Mouse (Mus musculus) small intestine, adult 2 months (tissue): ENCODE results near the gene Lman2l.

Experiments
- CTCF ChIP-seq: fragments of 200-500 bp; IDR thresholded peaks from 2 replicates; pipeline ENCODE4 v1.5.1; 2012; ENCODE audit warnings: low read depth, mild to moderate bottlenecking, control low read depth, inconsistent platforms, low read length, moderate library complexity, mixed read lengths; ENCODE audit not compliant: insufficient replicate concordance, insufficient read length; ENCODE audit errors: extremely low read depth
- POLR2A ChIP-seq: fragments of 200-500 bp; IDR thresholded peaks from 2 replicates; pipeline ENCODE4 v1.6.1; 2012; ENCODE audit warnings: low read depth, mild to moderate bottlenecking, control low read depth, inconsistent platforms, low read length, moderate library complexity

DNA sequence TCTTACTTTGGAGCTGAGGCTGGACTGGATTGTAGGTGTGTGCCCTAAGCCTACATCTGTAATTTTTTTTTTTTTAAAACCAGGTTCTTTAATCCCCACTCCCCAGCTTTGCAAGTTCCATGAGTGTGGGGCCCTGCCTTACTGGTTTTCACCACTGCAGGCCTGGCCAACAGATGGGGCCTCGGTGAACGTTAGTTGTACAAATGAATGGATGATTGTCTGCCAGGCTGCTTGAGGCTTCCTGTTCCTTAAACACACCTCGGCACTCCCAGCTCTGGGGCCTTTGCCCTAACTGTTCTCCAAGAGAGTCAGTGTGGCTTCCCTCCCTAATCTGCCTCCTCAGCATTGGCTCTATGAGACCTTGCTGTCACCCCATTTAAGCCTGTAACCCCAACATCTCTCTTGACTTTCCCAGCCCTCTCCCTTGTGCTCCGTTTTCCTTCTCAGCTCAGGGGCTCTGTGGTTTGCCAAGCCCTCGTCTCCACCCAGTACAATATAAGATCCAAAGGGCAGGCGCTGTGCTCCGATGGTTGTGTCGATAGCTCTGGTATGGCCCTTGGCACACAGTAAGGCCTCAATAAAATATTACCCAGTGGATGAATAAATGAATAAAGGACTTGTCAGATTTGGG is 30.5 kb upstream of the Lman2l start:
- TF ChIP-seq POLR2A, result peak; percentile 70; the same call in 1 of the 2 replicates
- TF ChIP-seq CTCF, result no peak
